Mouse (Mus musculus) lung, postnatal 0 days (tissue): ENCODE data around the gene Nr1h2. TPM values are rescaled to one million over a fixed set of nuclear protein-coding genes. Genes with fewer than 3 reads are reported as not detected.

Source experiments
- ATAC-seq: fragments of 200-750 bp; cut with Nextera tagmentation; 2 replicates; pipeline ENCODE4 v1.8.0; 2017; ENCODE audit warnings: moderate library complexity
- DNase-seq: peaks from one replicate; pipeline ENCODE4 v3.0.0-alpha.2; 2016; ENCODE audit warnings: low spot score
- H3K27ac ChIP-seq: fragments of 300-500 bp; sonication (generic); 2 replicates; pipeline ENCODE4 v1.5.1; 2014; ENCODE audit warnings: antibody characterized with exemption, mild to moderate bottlenecking, low read length, mixed read lengths
- H3K27me3 ChIP-seq: fragments of 300-500 bp; sonication (generic); replicated peaks from 2 replicates; pipeline ENCODE4 v1.6.1; 2014; ENCODE audit warnings: low read length, mixed read lengths; ENCODE audit not compliant: insufficient read depth
- H3K36me3 ChIP-seq: fragments of 300-500 bp; sonication (generic); 2 replicates; pipeline ENCODE4 v1.6.1; 2014; ENCODE audit warnings: low read length, mixed read lengths; ENCODE audit not compliant: insufficient read depth
- H3K4me1 ChIP-seq: fragments of 300-500 bp; sonication (generic); 2 replicates; pipeline ENCODE4 v1.6.1; 2014; ENCODE audit warnings: antibody characterized with exemption, low read depth, low read length, mixed read lengths; ENCODE audit not compliant: insufficient read depth
- H3K4me2 ChIP-seq: fragments of 300-500 bp; sonication (generic); replicated peaks from 2 replicates; pipeline ENCODE4 v1.6.1; 2014; ENCODE audit warnings: low read depth, mild to moderate bottlenecking, low read length, moderate library complexity, mixed read lengths
- H3K4me3 ChIP-seq: fragments of 300-500 bp; sonication (generic); 2 replicates; pipeline ENCODE4 v1.5.1; 2014; ENCODE audit warnings: low read depth, low read length
- H3K9ac ChIP-seq: fragments of 300-500 bp; sonication (generic); replicated peaks from 2 replicates; pipeline ENCODE4 v1.6.1; 2014; ENCODE audit warnings: low read depth, mild to moderate bottlenecking
- H3K9me3 ChIP-seq: fragments of 300-500 bp; sonication (generic); 2 replicates; pipeline ENCODE4 v1.6.1; 2016; ENCODE audit warnings: low read length, mixed read lengths
- CTCF ChIP-seq: IDR thresholded peaks from 2 replicates; pipeline ENCODE4 v1.5.1; 2016; ENCODE audit warnings: antibody characterized with exemption, mild to moderate bottlenecking
- EP300 ChIP-seq: IDR thresholded peaks from 2 replicates; pipeline ENCODE4 v1.6.1; 2016; ENCODE audit warnings: antibody characterized with exemption, mild to moderate bottlenecking, control low read depth
- WGBS: fragments of 180-500 bp; shearing (Covaris S2); extraction: QIAGEN DNeasy Blood & Tissue Kit; methylation state at CpG from one replicate; pipeline ENCODE4 v1.1.7; 2014; 5-methylcytosine and 5-hydroxymethylcytosine counted together
- polyA plus RNA-seq: library from polyadenylated mRNA; unstranded; fragments of >200 nt; fragmentation: Nextera tagmentation; extraction: Ambion mirVana; gene quantifications from 2 replicates; pipeline ENCODE4 v1.2.1, GENCODE M21; 2015

Nr1h2 gene
- polyA plus RNA-seq, result 74.8 and 84.3 TPM in 2 replicates

DNA sequence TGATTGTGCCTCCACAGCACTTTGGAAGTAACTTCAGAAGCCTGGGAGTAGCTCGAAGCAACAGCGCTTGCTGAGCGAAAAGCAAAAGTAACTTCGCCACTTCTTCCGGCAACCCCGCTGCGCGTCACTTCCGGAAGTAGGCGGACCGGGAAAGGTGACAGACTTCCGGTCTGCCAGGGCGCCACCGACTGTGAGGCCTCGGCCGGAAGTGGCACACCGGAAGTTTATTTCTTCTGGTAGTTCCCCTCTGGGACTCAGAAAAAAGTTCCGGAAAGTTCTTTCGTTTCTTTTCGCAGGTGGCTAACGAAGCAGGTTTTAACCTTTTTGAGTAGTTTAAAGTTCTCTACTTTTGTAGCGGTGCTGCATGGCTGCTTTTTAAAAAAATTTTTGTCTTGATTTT is at the start of gene Nr1h2:
Nr1h2 (minus strand) TSS at position 126 of the 400 bp plus-strand sequence.
- no peaks in the 10 kb centered on the region for H3K9me3 ChIP-seq
- TF ChIP-seq EP300, result peak; percentile 83
- TF ChIP-seq CTCF, result no peak
- H3K4me1 ChIP-seq, result peaks cover 7% of the 10 kb centered on the region; the same call in 1 of the 2 replicates
- H3K4me2 ChIP-seq, result peak within 1 kb of the TSS; percentile 70
- H3K4me3 ChIP-seq, result peak within 1 kb of the TSS; percentile 98
- peak; percentile 93 for ATAC-seq
- peak within 1 kb of the TSS; percentile 92 for H3K9ac ChIP-seq
- WGBS, result 0% methylated on average over 22 of the region's 22 CpGs
- H3K27ac ChIP-seq, result peak within 1 kb of the TSS; percentile 100
- peak; percentile 99 for DNase-seq
- no peaks in the 10 kb centered on the region for H3K27me3 ChIP-seq
- peaks cover 17% of the 10 kb centered on the region for H3K36me3 ChIP-seq

DNA sequence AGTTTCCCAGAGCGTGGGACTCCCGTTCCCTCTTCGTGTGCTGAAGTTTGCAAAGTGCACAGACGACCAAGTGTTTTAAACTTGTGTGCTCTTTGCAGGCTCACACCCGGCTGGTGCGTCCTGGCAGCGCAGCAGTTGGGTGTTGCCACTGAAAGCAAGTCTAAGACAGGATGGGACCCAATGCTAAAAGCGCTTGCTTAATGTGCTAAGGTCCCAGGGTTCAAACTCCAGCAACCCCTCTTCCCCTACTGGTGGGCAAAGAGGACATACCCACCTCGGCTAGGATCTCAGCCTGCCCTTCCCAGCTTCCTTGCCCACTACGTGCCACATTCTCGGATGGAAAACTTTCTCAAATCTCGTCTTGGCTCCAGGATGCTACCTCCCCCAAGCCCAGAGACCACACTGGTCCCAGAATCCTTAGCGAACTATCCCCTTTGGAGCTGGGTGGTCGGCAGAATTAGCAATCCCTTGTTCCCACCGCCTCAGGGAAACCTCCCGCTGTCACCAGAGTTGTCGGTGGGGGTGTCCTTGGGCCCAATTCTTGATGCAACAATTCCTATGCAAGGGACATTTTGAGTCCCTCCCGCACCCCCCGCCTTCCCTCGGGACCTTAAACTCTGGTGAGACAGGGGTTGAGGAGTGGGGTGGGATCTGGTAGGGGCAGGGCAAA is 49.6 kb upstream of the Nr1h2 start:
- Histone ChIP-seq H3K4me1 (no peaks in the 10 kb centered on the region), H3K9me3 (no peaks in the 10 kb centered on the region), H3K27me3 (0 out of 2 replicates have a peak, but pooled peaks cover 12% of the 10 kb centered on the region), H3K4me3 (no peak overlapping the region), H3K36me3 (peaks cover 9% of the 10 kb centered on the region; the same call in 1 of the 2 replicates), H3K9ac (no peak overlapping the region), H3K4me2 (no peak overlapping the region), H3K27ac (no peak overlapping the region)
- no peak for ATAC-seq
- TF ChIP-seq CTCF (no peak), EP300 (no peak)
- WGBS, result 6% methylated on average over 20 of the region's 20 CpGs
- DNase-seq, result no peak

DNA sequence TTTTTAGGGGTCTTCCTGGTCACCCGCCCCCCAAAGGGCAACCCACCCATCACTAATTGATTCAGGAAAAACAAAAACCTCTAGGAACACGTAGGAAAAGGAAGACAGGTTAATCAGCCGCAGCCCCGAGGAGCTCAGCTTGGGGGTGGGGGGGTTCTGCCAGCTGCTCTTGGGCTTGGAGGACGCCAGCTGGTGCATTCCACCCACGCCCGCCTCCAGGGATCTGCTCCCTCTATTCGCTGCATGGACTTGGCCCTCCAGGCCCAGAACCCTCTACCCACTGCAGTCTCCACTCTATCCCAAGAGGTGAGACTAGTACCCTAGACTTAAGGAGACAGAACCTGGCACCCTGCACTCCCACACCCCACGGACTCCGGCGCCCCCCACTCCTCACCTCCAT is 48.7 kb upstream of the Nr1h2 start:
- Histone ChIP-seq H3K4me3 (no peak overlapping the region), H3K27ac (no peak overlapping the region), H3K36me3 (peaks cover 6% of the 10 kb centered on the region; the same call in 1 of the 2 replicates), H3K27me3 (0 out of 2 replicates have a peak, but pooled peaks cover 12% of the 10 kb centered on the region), H3K4me1 (no peaks in the 10 kb centered on the region), H3K9ac (no peak overlapping the region), H3K4me2 (no peak overlapping the region), H3K9me3 (no peaks in the 10 kb centered on the region)
- no peak for DNase-seq
- TF ChIP-seq CTCF, result no peak
- TF ChIP-seq EP300, result no peak
- WGBS, result 14% methylated on average over 10 of the region's 11 CpGs
- ATAC-seq, result no peak

DNA sequence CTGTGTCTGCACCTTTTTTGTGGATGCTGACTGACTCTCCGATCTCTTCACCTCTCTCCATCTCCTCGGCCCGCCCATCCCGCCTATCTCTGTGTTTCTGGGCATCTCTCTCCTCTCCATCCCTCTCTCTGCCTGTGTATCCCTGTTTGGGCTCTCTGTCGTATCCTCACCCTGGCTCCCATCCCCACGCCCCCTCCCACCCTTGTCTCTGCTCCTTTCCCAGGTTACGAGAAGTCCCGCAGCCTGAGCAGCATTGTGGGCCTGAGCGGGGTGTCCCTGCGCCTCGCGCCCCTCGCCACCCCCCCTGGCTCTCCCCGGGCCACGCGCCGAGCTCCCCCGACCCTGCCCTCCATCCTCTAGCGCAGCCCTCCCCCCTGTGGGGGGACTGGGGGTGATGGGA is 47.9 kb upstream of the Nr1h2 start:
- H3K4me3 ChIP-seq, result no peak overlapping the region
- DNase-seq, result no peak
- no peak for ATAC-seq
- H3K4me2 ChIP-seq, result no peak overlapping the region
- TF ChIP-seq EP300 (no peak), CTCF (no peak)
- 14% methylated on average over 18 of the region's 19 CpGs for WGBS
- 0 out of 2 replicates have a peak, but pooled peaks cover 12% of the 10 kb centered on the region for H3K27me3 ChIP-seq
- no peak overlapping the region for H3K27ac ChIP-seq
- H3K9ac ChIP-seq, result no peak overlapping the region
- no peaks in the 10 kb centered on the region for H3K4me1 ChIP-seq
- H3K36me3 ChIP-seq, result 0 out of 2 replicates have a peak, but pooled peaks cover under 1% of the 10 kb centered on the region
- no peaks in the 10 kb centered on the region for H3K9me3 ChIP-seq

DNA sequence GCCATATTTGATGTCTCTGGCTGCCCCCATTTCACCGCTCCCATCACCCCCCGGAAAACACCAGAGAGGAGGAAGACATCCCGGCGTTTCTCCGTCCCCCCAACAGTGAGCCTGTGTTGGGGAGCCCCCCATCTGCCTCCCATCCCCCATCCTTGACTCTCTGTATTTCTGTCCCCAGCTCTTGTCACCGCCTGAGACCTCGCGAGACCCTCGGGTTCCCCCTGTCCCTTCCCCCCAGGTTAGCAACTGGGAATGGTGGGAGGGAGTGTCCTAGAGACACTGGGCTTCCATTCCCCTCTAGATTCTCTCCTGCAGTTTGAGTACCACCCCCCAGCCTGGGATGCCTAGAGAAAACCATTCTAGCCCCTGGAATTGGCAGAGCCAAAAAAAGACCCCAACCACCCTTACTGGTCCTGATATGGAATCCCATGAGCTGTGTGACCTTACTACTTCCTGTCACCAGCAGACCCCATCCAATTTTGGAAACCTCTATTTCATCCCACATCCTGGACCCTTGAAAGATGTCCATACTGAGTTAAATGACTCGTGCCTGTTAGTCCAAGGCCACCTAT is 47.0 kb upstream of the Nr1h2 start:
- Histone ChIP-seq H3K9me3 (no peaks in the 10 kb centered on the region), H3K36me3 (no peaks in the 10 kb centered on the region), H3K9ac (no peak overlapping the region), H3K27ac (no peak overlapping the region), H3K4me2 (no peak overlapping the region), H3K4me1 (no peaks in the 10 kb centered on the region), H3K27me3 (0 out of 2 replicates have a peak, but pooled peaks cover 12% of the 10 kb centered on the region), H3K4me3 (no peak overlapping the region)
- 73% methylated on average over 10 of the region's 10 CpGs for WGBS
- TF ChIP-seq EP300 (no peak), CTCF (no peak)
- ATAC-seq, result no peak
- no peak for DNase-seq

DNA sequence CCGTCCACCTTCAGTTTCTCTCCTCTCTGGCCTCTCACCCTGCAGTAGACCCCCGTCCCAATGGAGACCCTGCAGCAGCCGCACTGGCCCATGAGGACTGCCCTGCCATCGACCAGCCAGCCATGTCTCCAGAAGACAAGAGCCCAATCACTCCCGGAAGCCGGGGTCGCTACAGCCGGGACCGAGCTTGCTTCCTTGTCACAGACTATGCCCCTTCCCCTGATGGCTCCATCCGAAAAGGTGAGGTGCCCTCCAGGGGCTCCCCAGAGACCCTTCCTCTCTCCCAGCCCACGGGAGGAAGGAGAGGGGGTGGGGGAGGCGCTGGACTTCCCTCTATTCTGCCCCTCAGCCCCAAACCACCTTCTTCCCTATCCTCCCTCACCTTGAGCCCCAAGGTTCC is 44.6 kb upstream of the Nr1h2 start:
- no peak overlapping the region for H3K4me2 ChIP-seq
- TF ChIP-seq CTCF, result no peak
- no peak for TF ChIP-seq EP300
- WGBS, result 76% methylated on average over 9 of the region's 12 CpGs
- H3K4me1 ChIP-seq, result no peaks in the 10 kb centered on the region
- H3K9ac ChIP-seq, result no peak overlapping the region
- H3K4me3 ChIP-seq, result no peak overlapping the region
- DNase-seq (no peak), ATAC-seq (no peak)
- H3K27ac ChIP-seq, result no peak overlapping the region
- H3K9me3 ChIP-seq, result no peaks in the 10 kb centered on the region
- no peaks in the 10 kb centered on the region for H3K36me3 ChIP-seq
- 0 out of 2 replicates have a peak, but pooled peaks cover 12% of the 10 kb centered on the region for H3K27me3 ChIP-seq
